Mouse (Mus musculus) cerebellum, adult 2 months (tissue): Measurements from ENCODE around the gene Stag1.

Experiments
- CTCF ChIP-seq: fragments of 200-500 bp; IDR thresholded peaks from 2 replicates; pipeline ENCODE4 v1.5.1; 2011; ENCODE audit warnings: low read depth, mild to moderate bottlenecking, control low read depth, low read length, moderate library complexity, borderline replicate concordance; ENCODE audit not compliant: insufficient read depth
- POLR2A ChIP-seq: fragments of 200-500 bp; IDR thresholded peaks from 2 replicates; pipeline ENCODE4 v1.6.1; 2011; ENCODE audit warnings: low read length, control low read depth, borderline replicate concordance; ENCODE audit not compliant: insufficient read depth

GRCm38 (mm10) chr9:100951481-100951880 is 353.9 kb downstream of the Stag1 start:
- TF ChIP-seq CTCF (no peak), POLR2A (no peak)
